Mouse (Mus musculus) heart, embryonic 11.5 days (tissue): ENCODE data around the gene En2. TPM values are rescaled to one million over a fixed set of nuclear protein-coding genes. Genes with fewer than 3 reads are reported as not detected.

Experiments
- ATAC-seq: fragments of 200-750 bp; cut with Nextera tagmentation; replicated peaks from 2 replicates; pipeline ENCODE4 v1.8.0; 2017; ENCODE audit warnings: moderate library complexity; ENCODE audit not compliant: insufficient number of reproducible peaks, low FRiP score, low TSS enrichment
- H3K27ac ChIP-seq: fragments of 300-500 bp; sonication (generic); 2 replicates; pipeline ENCODE4 v1.5.1; 2014; ENCODE audit warnings: mild to moderate bottlenecking, low read depth, low read length
- H3K27me3 ChIP-seq: fragments of 300-500 bp; sonication (generic); 2 replicates; pipeline ENCODE4 v1.6.1; 2014; ENCODE audit warnings: mild to moderate bottlenecking, low read length, mixed read lengths; ENCODE audit not compliant: control insufficient read depth, insufficient read depth
- H3K36me3 ChIP-seq: fragments of 300-500 bp; sonication (generic); 2 replicates; pipeline ENCODE4 v1.6.1; 2014; ENCODE audit warnings: mild to moderate bottlenecking, low read length, moderate library complexity, mixed read lengths; ENCODE audit not compliant: control insufficient read depth, insufficient read depth
- H3K4me1 ChIP-seq: fragments of 300-500 bp; sonication (generic); 2 replicates; pipeline ENCODE4 v1.6.1; 2014; ENCODE audit warnings: low read length; ENCODE audit not compliant: control insufficient read depth, insufficient read depth
- H3K4me2 ChIP-seq: fragments of 300-500 bp; sonication (generic); 2 replicates; pipeline ENCODE4 v1.6.1; 2014; ENCODE audit warnings: mild to moderate bottlenecking, moderate library complexity
- H3K4me3 ChIP-seq: fragments of 300-500 bp; sonication (generic); 2 replicates; pipeline ENCODE4 v1.5.1; 2014; ENCODE audit warnings: low read depth, low read length
- H3K9ac ChIP-seq: fragments of 300-500 bp; sonication (generic); 2 replicates; pipeline ENCODE4 v1.6.1; 2014; ENCODE audit warnings: mild to moderate bottlenecking, low read depth, low read length, moderate library complexity
- H3K9me3 ChIP-seq: fragments of 300-500 bp; sonication (generic); replicated peaks from 2 replicates; pipeline ENCODE4 v1.6.1; 2016; ENCODE audit warnings: low read length; ENCODE audit not compliant: control insufficient read depth
- WGBS: fragments of 180-500 bp; shearing (Covaris S2); extraction: QIAGEN DNeasy Blood & Tissue Kit; methylation state at CpG from one replicate; pipeline ENCODE4 v1.1.7; 2014; ENCODE audit not compliant: insufficient replicate concordance; 5-methylcytosine and 5-hydroxymethylcytosine counted together
- polyA plus RNA-seq: library from polyadenylated mRNA; unstranded; fragments of >200 nt; fragmentation: Nextera tagmentation; extraction: Ambion mirVana; gene quantifications from 2 replicates; pipeline ENCODE4 v1.2.1, GENCODE M21; 2014

The En2 gene
- polyA plus RNA-seq, 1 experiment from 2014 or later = not detected

DNA sequence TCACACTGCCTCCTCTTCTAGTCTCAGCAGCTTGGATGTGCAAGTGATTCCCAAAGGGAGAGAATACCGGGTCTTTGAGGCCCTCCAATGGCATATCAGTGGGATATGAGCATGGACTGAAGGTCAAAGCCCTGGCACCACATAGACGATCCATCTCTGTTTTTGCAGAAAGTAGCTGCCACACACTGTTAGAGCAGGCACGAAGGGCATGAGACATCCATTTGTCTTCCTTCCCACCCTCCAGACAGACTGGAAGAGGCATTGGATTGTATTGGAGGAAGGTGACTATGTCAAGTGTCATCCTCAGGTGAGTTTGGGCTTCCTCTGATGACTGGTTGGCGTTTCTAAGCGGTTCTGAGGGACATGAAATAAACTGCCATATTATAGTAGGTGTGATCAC is 12.8 kb downstream of the En2 start:
- WGBS = 26% methylated on average over 5 of the region's 5 CpGs
- no peak overlapping the region for H3K27ac ChIP-seq
- H3K9ac ChIP-seq = no peak overlapping the region
- H3K36me3 ChIP-seq = no peaks in the 10 kb centered on the region
- no peak overlapping the region for H3K4me3 ChIP-seq
- no peak for ATAC-seq
- no peak overlapping the region for H3K4me2 ChIP-seq
- no peaks in the 10 kb centered on the region for H3K4me1 ChIP-seq
- H3K9me3 ChIP-seq = no peaks in the 10 kb centered on the region
- peaks cover 95% of the 10 kb centered on the region for H3K27me3 ChIP-seq

DNA sequence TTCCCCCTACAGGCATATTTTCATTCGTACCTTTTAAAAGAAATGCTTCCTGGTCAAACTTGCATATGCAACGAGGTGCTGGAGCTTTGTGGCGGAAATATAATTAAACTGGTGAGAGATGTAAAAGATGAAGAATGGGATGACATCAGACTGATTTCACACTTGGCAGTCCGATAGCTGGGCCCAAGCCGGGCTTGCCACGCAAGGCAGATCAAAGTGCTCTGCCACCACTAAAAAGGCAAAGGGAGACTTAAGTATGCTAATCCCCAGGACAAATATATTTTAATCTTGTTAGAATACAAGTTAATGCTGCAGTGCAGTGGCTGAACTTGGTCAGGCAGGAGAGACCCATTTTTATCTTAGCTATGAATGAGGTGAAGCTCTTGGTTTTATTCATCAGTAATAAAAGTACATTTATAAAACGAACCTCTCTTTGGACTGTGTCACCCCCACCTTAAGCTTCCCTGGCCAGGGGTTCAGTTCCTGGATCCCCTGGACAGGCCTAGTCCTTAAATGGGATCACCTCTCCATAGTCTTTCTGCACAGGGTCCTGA is 13.8 kb downstream of the En2 start:
- Histone ChIP-seq H3K9ac (no peak overlapping the region), H3K9me3 (no peaks in the 10 kb centered on the region), H3K36me3 (no peaks in the 10 kb centered on the region), H3K4me3 (no peak overlapping the region), H3K27me3 (peaks cover 95% of the 10 kb centered on the region), H3K4me2 (no peak overlapping the region), H3K27ac (no peak overlapping the region), H3K4me1 (no peaks in the 10 kb centered on the region)
- 30% methylated on average over 7 of the region's 7 CpGs for WGBS
- ATAC-seq = no peak

- no peaks in the 10 kb centered on the region for H3K36me3 ChIP-seq
- no peak overlapping the region for H3K27ac ChIP-seq
- H3K4me3 ChIP-seq = no peak overlapping the region
- H3K4me1 ChIP-seq = no peaks in the 10 kb centered on the region
- no peak overlapping the region for H3K9ac ChIP-seq
- ATAC-seq = no peak
- peaks cover 49% of the 10 kb centered on the region for H3K27me3 ChIP-seq
- 49% methylated on average over 3 of the region's 3 CpGs for WGBS
- no peaks in the 10 kb centered on the region for H3K9me3 ChIP-seq
- H3K4me2 ChIP-seq = no peak overlapping the region
Observed at GRCm38 (mm10) chr5:28191201-28192098, 26.0 kb downstream of the En2 start.

DNA sequence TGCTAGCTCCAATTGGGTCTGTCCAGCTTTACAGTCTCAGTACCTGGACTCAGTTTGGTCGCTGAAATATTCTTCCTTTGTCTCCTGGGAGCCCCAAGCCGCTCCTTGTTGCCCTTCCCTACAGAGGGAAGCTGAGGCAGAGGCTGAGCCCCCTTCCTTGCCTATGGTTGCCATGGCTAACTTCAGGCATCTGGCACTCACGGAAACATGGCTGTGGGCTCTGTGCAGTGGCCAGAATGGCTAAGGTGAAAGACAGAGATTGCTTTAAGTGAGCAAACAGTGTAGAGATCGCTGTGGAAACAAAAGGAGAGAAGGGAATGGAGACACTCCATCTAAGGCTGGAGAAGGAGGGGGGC is 26.6 kb downstream of the En2 start:
- H3K27me3 ChIP-seq = peaks cover 49% of the 10 kb centered on the region
- H3K36me3 ChIP-seq = no peaks in the 10 kb centered on the region
- no peak for ATAC-seq
- WGBS = 54% methylated on average over 4 of the region's 4 CpGs
- H3K9me3 ChIP-seq = no peaks in the 10 kb centered on the region
- H3K4me2 ChIP-seq = no peak overlapping the region
- no peak overlapping the region for H3K27ac ChIP-seq
- no peak overlapping the region for H3K9ac ChIP-seq
- H3K4me1 ChIP-seq = no peaks in the 10 kb centered on the region
- no peak overlapping the region for H3K4me3 ChIP-seq

DNA sequence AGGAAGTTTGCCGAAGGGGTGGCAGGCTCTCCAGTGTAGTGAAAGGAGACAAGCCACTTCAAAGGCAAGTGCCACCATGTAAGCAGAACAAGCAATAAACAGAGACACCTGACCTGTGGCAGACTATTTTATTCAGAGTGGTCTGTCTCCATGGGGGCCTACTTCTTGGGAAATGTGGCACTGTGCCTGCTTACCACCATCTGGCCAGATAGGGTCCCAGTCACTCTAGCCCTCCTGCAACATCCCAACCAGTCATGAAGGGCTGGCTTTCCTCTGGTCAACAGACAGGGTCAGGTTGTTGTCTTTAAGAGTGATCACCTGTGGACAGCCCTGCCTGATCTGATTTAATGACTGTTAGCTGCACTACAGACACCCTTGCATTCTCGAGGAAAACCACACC is 30.0 kb downstream of the En2 start:
- Histone ChIP-seq H3K9ac (no peak overlapping the region), H3K9me3 (no peaks in the 10 kb centered on the region), H3K27ac (no peak overlapping the region), H3K27me3 (peaks cover 52% of the 10 kb centered on the region), H3K4me1 (no peaks in the 10 kb centered on the region), H3K4me3 (no peak overlapping the region), H3K36me3 (no peaks in the 10 kb centered on the region), H3K4me2 (no peak overlapping the region)
- WGBS = 55% methylated on average over 2 of the region's 2 CpGs
- no peak for ATAC-seq

DNA sequence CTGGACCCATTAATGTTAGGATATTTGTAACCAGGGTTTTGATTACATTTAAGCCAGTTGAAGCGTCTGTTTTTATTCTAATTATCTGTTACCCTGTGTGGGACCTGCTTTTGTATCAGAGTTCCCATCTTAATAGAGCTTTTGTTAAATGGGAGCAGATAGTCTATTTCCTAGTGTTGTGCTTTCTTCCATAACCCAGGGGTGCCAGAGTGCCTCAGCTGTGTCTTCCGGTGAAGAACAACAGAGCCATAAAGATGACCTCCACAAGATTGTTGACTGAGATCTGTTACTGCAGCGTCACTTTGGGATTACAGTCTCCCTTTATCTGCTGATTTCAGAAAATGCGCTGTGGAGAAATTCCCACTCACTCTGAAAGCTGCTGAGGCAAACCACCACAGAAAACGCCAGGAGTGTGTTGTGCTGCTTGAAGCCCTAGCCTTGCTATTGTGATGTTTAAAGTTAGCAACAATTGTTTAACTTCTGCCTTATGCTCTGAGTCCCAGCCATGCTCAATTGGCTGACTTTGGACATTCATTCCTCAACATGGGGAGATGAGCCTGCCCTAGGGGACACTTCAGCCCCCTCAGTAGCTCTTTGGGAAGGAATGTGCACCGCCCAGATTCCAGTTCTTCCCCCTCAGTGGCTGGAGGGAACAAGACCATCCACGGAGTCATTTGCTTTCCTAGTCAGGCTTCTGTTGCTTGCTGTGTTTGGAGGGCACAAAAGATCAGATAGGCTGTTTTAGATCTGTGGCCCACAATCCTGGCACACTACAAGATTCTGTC is 33.8 kb downstream of the En2 start:
- WGBS = 43% methylated on average over 7 of the region's 7 CpGs
- peaks cover 50% of the 10 kb centered on the region for H3K27me3 ChIP-seq

GRCm38 (mm10) chr5:28203086-28203485 is 37.6 kb downstream of the En2 start:
- H3K36me3 ChIP-seq = no peaks in the 10 kb centered on the region

More for the DNA sequence above, 33.8 kb downstream of the En2 start:
- Histone ChIP-seq H3K4me2 (no peak overlapping the region), H3K9me3 (no peaks in the 10 kb centered on the region), H3K36me3 (no peaks in the 10 kb centered on the region), H3K27ac (no peak overlapping the region), H3K9ac (no peak overlapping the region), H3K4me3 (no peak overlapping the region), H3K4me1 (no peaks in the 10 kb centered on the region)
- no peak for ATAC-seq

GRCm38 (mm10) chr5:28204678-28205077 is 39.2 kb downstream of the En2 start:
- Histone ChIP-seq H3K4me1 (peaks cover 3% of the 10 kb centered on the region), H3K4me3 (no peak overlapping the region), H3K9ac (no peak overlapping the region), H3K27ac (no peak overlapping the region), H3K4me2 (no peak overlapping the region), H3K9me3 (no peaks in the 10 kb centered on the region), H3K36me3 (no peaks in the 10 kb centered on the region), H3K27me3 (peaks cover 69% of the 10 kb centered on the region)
- WGBS = 46% methylated on average over 2 of the region's 2 CpGs
- no peak for ATAC-seq

More at GRCm38 (mm10) chr5:28203086-28203485, 37.6 kb downstream of the En2 start:
- Histone ChIP-seq H3K9me3 (no peaks in the 10 kb centered on the region), H3K27me3 (peaks cover 62% of the 10 kb centered on the region), H3K4me2 (no peak overlapping the region), H3K4me1 (peaks cover 3% of the 10 kb centered on the region; the same call in 1 of the 2 replicates), H3K4me3 (no peak overlapping the region), H3K27ac (no peak overlapping the region), H3K9ac (no peak overlapping the region)
- ATAC-seq = no peak
- WGBS = 63% methylated on average over 6 of the region's 6 CpGs
